Mouse (Mus musculus): ENCODE data around the gene Fv1. TPM values are rescaled to one million over a fixed set of nuclear protein-coding genes. Genes with fewer than 3 reads are reported as not detected.
"Not testable (repeated sequence)": the region's sequence is repeated elsewhere in the genome, so short reads cannot be mapped to it uniquely, and the experiment has no call there.

Gene Fv1
- total RNA-seq (2012; rRNA removed), result 1.4 and 1.6 TPM in 2 replicates

DNA sequence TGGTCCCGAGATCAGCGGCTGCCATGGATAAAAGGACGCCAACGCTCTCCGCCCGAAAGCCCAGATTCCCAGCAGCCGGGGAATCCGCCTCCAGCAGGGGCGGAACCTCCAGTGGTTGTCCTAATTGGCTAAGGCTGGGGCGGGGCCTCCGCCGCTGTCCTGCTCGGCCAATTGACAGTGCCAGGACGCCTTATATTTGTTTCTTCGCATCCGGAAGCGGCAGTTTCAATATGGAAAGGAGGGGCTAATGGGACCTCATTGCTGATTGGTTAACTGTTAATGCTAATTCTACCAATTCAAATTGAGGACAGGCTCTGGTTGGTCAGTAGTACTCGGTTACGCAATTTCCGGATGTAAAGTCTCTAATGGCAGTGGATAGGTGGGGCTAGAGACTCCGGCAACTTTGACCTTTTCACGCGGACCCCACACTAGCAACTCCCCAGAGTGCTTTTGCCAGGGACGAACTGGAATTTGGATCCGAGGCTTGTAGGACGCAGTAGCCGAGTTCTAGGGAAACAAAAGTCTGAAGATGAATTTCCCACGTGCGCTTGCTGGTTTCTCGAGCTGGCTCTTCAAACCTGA lies at the start of gene Fv1, which contains the start of gene Miip:
Fv1 (plus strand) TSS at position 530 of the 582 bp plus-strand sequence.
Miip (minus strand) TSS at position 367 of the 582 bp plus-strand sequence.
- H3K9ac ChIP-seq (ENCODE audit: insufficient read depth, low read depth, low read length, poor library complexity, severe bottlenecking), result peak within 1 kb of the TSS; percentile 76
- H3K4me1 ChIP-seq (ENCODE audit: control insufficient read depth in 2 of 2, insufficient read depth in 2 of 2, low read length in 2 of 2, poor library complexity in 1 of 2), result no peaks in the 10 kb centered on the region
- H3K27ac ChIP-seq (ENCODE audit: insufficient read depth, low read depth, low read length, poor library complexity, severe bottlenecking), result no peak within 1 kb of the TSS
- peaks cover 8% of the 10 kb centered on the region for H3K9me3 ChIP-seq (ENCODE audit: control insufficient read depth, insufficient read depth, low read depth, low read length)
- in situ Hi-C loops (cut with MboI; ENCODE audit: low sequenced_read_pairs in 2 of 2, unreplicated experiment in 2 of 2), result no loop called here
- DNase-seq (ENCODE audit: low read depth, low spot score), result peak; percentile 65
- peaks cover 26% of the 10 kb centered on the region for H3K36me3 ChIP-seq (ENCODE audit: control insufficient read depth, insufficient read depth, low read length, poor library complexity, severe bottlenecking)
- TF ChIP-seq HCFC1 (IDR thresholded peaks at IDR 0.05; ENCODE audit: borderline replicate concordance, insufficient read depth, low read length) (no peak), ZNF384 (IDR thresholded peaks at IDR 0.05; ENCODE audit: low read depth, low read length) (no peak), ZC3H11A (IDR thresholded peaks at IDR 0.05; ENCODE audit: borderline replicate concordance, low read depth, low read length) (no peak)
- H3K4me3 ChIP-seq (ENCODE audit: insufficient read depth in 1 of 2, low read depth in 1 of 2, low read length in 2 of 2, poor library complexity in 1 of 2, severe bottlenecking in 1 of 2), result peak within 1 kb of the TSS; percentile 75

DNA sequence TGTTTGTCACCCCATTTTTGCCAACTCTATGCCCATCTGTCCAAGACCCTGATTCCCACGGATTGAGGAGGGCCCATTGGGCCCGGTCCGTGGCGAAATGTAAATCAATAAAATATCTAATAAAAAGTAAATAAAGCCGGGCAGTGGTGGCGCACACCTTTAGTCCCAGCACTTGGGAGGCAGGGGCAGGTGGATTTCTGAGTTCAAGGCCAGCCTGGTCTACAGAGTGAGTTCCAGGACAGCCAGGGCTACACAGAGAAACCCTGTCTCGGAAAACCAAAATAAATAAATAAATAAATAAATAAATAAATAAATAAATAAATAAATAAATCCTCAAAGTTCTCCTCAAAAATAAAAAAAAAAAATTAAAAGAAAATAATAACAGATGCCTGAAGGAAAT lies 49.1 kb upstream of the Fv1 start:
- not testable (repeated sequence) for H3K9ac ChIP-seq (ENCODE audit: insufficient read depth, low read depth, low read length, poor library complexity, severe bottlenecking); H3K9me3 ChIP-seq (ENCODE audit: control insufficient read depth, insufficient read depth, low read depth, low read length); H3K27ac ChIP-seq (ENCODE audit: insufficient read depth, low read depth, low read length, poor library complexity, severe bottlenecking); H3K36me3 ChIP-seq (ENCODE audit: control insufficient read depth, insufficient read depth, low read length, poor library complexity, severe bottlenecking); H3K4me1 ChIP-seq (ENCODE audit: control insufficient read depth in 2 of 2, insufficient read depth in 2 of 2, low read length in 2 of 2, poor library complexity in 1 of 2); H3K4me3 ChIP-seq (ENCODE audit: insufficient read depth in 1 of 2, low read depth in 1 of 2, low read length in 2 of 2, poor library complexity in 1 of 2, severe bottlenecking in 1 of 2); DNase-seq (ENCODE audit: low read depth, low spot score)
- in situ Hi-C loops (cut with MboI; ENCODE audit: low sequenced_read_pairs in 2 of 2, unreplicated experiment in 2 of 2), result loop anchor here (10.0 to 25.0 kb wide), 2 partner anchors 382 to 385 kb away; no protein-coding TSS in a partner anchor

DNA sequence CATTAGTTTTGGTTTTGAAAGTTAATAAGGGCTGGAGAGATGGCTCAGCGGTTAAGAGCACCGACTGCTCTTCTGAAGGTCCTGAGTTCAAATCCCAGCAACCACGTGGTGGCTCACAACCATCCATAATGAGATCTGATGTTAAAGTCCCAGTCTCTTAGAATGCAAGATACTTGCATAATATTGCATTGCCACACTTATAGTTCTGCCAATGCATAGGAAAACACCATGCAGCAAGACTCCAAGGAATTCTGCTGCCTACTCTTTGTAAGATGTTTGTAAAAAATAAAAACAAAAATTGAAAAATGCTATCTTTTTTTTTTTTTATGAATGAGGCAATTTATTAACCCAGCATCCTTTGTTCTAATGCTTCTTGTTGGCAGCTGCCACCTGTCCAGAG lies 47.4 kb upstream of the Fv1 start:
- not testable (repeated sequence) for H3K4me1 ChIP-seq (ENCODE audit: control insufficient read depth in 2 of 2, insufficient read depth in 2 of 2, low read length in 2 of 2, poor library complexity in 1 of 2); H3K4me3 ChIP-seq (ENCODE audit: insufficient read depth in 1 of 2, low read depth in 1 of 2, low read length in 2 of 2, poor library complexity in 1 of 2, severe bottlenecking in 1 of 2); H3K27ac ChIP-seq (ENCODE audit: insufficient read depth, low read depth, low read length, poor library complexity, severe bottlenecking); H3K9ac ChIP-seq (ENCODE audit: insufficient read depth, low read depth, low read length, poor library complexity, severe bottlenecking); DNase-seq (ENCODE audit: low read depth, low spot score); H3K9me3 ChIP-seq (ENCODE audit: control insufficient read depth, insufficient read depth, low read depth, low read length); H3K36me3 ChIP-seq (ENCODE audit: control insufficient read depth, insufficient read depth, low read length, poor library complexity, severe bottlenecking)
- in situ Hi-C loops (cut with MboI; ENCODE audit: low sequenced_read_pairs in 2 of 2, unreplicated experiment in 2 of 2), result loop anchor here in 1 of 2 experiments (25.0 kb wide), 1 partner anchor 384 kb away; no protein-coding TSS in a partner anchor

DNA sequence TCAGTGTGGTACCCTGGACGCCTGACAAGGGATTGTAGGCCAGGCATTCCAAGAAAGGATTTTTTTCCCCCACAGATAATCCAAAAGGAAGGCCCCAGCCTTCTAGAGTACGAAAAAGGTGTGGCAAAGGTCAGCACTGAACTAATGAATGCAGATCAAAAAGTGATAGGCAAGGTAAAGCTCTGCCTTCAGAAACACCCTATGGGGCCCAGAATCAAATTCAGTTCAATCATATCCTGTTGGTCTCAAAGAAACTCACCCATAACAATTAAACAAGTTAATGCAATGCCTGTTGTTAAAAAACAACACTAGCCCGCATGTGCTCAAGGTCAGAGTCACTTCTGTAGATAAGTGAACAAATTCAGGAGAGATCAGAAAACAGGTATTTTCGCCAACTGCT lies 44.4 kb upstream of the Fv1 start:
- Histone ChIP-seq H3K9ac (ENCODE audit: insufficient read depth, low read depth, low read length, poor library complexity, severe bottlenecking) (no peak overlapping the region), H3K4me3 (ENCODE audit: insufficient read depth in 1 of 2, low read depth in 1 of 2, low read length in 2 of 2, poor library complexity in 1 of 2, severe bottlenecking in 1 of 2) (no peak overlapping the region), H3K4me1 (ENCODE audit: control insufficient read depth in 2 of 2, insufficient read depth in 2 of 2, low read length in 2 of 2, poor library complexity in 1 of 2) (no peaks in the 10 kb centered on the region), H3K36me3 (ENCODE audit: control insufficient read depth, insufficient read depth, low read length, poor library complexity, severe bottlenecking) (no peaks in the 10 kb centered on the region), H3K27ac (ENCODE audit: insufficient read depth, low read depth, low read length, poor library complexity, severe bottlenecking) (no peak overlapping the region), H3K9me3 (ENCODE audit: control insufficient read depth, insufficient read depth, low read depth, low read length) (peaks cover 5% of the 10 kb centered on the region)
- no peak for TF ChIP-seq MAFK (IDR thresholded peaks at IDR 0.05; ENCODE audit: insufficient read depth, low read depth, low read length)
- TF ChIP-seq ZC3H11A (IDR thresholded peaks at IDR 0.05; ENCODE audit: borderline replicate concordance, low read depth, low read length), result no peak
- TF ChIP-seq CHD2 (IDR thresholded peaks at IDR 0.05; ENCODE audit: low read depth, low read length), result no peak
- no peak for TF ChIP-seq ZNF384 (IDR thresholded peaks at IDR 0.05; ENCODE audit: low read depth, low read length)
- TF ChIP-seq HCFC1 (IDR thresholded peaks at IDR 0.05; ENCODE audit: borderline replicate concordance, insufficient read depth, low read length), result no peak
- DNase-seq (ENCODE audit: low read depth, low spot score), result no peak
- in situ Hi-C loops (cut with MboI; ENCODE audit: low sequenced_read_pairs in 2 of 2, unreplicated experiment in 2 of 2), result loop anchor here in 1 of 2 experiments (25.0 kb wide), 1 partner anchor 387 kb away; no protein-coding TSS in a partner anchor

DNA sequence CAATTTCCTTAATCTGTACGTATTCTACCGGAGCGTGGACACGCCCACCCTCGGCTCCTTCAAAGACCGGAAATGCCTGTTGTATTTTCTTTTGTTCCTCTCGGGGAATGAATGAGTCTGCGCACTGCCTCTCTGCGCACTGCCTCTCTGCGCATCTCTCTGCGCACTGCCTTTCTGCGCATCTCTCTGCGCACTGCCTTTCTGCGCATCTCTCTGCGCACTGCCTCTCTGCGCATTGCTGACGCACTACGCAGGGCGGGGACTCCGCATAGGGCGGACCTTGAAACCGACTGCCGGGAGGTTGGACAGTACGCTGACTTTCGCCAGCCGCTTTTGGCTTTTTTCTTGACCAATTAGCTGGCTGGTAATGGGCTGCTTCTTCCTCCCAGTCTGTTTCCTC lies 29.5 kb upstream of the Fv1 start:
- DNase-seq (ENCODE audit: low read depth, low spot score); H3K36me3 ChIP-seq (ENCODE audit: control insufficient read depth, insufficient read depth, low read length, poor library complexity, severe bottlenecking); in situ Hi-C loops (cut with MboI; ENCODE audit: low sequenced_read_pairs in 2 of 2, unreplicated experiment in 2 of 2); H3K4me1 ChIP-seq (ENCODE audit: control insufficient read depth in 2 of 2, insufficient read depth in 2 of 2, low read length in 2 of 2, poor library complexity in 1 of 2); H3K9me3 ChIP-seq (ENCODE audit: control insufficient read depth, insufficient read depth, low read depth, low read length); H3K9ac ChIP-seq (ENCODE audit: insufficient read depth, low read depth, low read length, poor library complexity, severe bottlenecking); H3K4me3 ChIP-seq (ENCODE audit: insufficient read depth in 1 of 2, low read depth in 1 of 2, low read length in 2 of 2, poor library complexity in 1 of 2, severe bottlenecking in 1 of 2); H3K27ac ChIP-seq (ENCODE audit: insufficient read depth, low read depth, low read length, poor library complexity, severe bottlenecking): not testable (repeated sequence)
